Mouse (Mus musculus): ENCODE measurements around the gene Myh10. TPM values are rescaled to one million over a fixed set of nuclear protein-coding genes. Genes with fewer than 3 reads are reported as not detected.

Myh10 gene
- polyA plus RNA-seq, 1 experiment from 2014 or later, result 133 TPM

- Histone ChIP-seq H3K27ac (replicated peaks) (0 out of 2 replicates have a peak overlapping the region, but pooled peaks have one; percentile 28), H3K4me3 (no peak overlapping the region), H3K27me3 (replicated peaks) (no peaks in the 10 kb centered on the region), H3K36me3 (0 out of 2 replicates have a peak, but pooled peaks cover 2% of the 10 kb centered on the region), H3K9ac (no peak overlapping the region), H3K9me3 (peaks cover 7% of the 10 kb centered on the region; the same call in 1 of the 2 replicates), H3K4me2 (no peak overlapping the region), H3K4me1 (peaks cover 35% of the 10 kb centered on the region)
- WGBS, result 74% methylated on average over 5 of the region's 5 CpGs
- ATAC-seq (ENCODE audit: extremely low read depth, insufficient number of reproducible peaks, low FRiP score, low TSS enrichment), result no peak
These were observed 18.9 kb upstream of the Myh10 start for GRCm38 (mm10) chr11:68672270-68672970.

DNA sequence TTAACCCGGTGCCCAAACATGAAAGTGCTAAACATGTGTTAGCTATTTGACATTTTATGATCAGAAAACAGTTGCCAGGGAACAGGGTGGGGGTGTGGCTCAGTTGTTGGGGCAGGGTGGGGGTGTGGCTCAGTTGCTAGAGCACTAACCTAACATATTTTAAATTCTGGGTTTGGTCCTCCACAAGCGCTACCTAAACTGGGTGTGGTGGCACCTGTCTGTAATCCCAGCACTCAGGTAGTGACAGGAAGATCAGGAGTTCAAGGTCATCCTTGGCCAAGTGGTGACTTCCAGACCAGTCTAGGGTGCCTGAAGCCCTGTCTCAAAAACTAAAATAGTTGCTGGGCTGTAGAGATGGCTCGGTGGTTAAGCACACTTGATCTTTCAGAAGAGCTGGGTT lies 17.3 kb upstream of the Myh10 start:
- no peak for ATAC-seq (ENCODE audit: extremely low read depth, insufficient number of reproducible peaks, low FRiP score, low TSS enrichment)
- Histone ChIP-seq H3K4me1 (peaks cover 35% of the 10 kb centered on the region), H3K9me3 (no peaks in the 10 kb centered on the region), H3K36me3 (no peaks in the 10 kb centered on the region), H3K27ac (replicated peaks) (peak overlapping the region; percentile 90), H3K27me3 (replicated peaks) (no peaks in the 10 kb centered on the region), H3K4me3 (no peak overlapping the region), H3K9ac (no peak overlapping the region), H3K4me2 (no peak overlapping the region)
- 75% methylated on average over 3 of the region's 3 CpGs for WGBS

GRCm38 (mm10) chr11:68674643-68675042 lies 16.7 kb upstream of the Myh10 start:
- Histone ChIP-seq H3K4me3 (no peak overlapping the region), H3K9ac (0 out of 2 replicates have a peak overlapping the region, but pooled peaks have one; percentile 58), H3K36me3 (no peaks in the 10 kb centered on the region), H3K4me1 (peaks cover 35% of the 10 kb centered on the region), H3K27me3 (replicated peaks) (no peaks in the 10 kb centered on the region), H3K27ac (replicated peaks) (peak overlapping the region; percentile 90), H3K9me3 (no peaks in the 10 kb centered on the region), H3K4me2 (no peak overlapping the region)
- ATAC-seq (ENCODE audit: extremely low read depth, insufficient number of reproducible peaks, low FRiP score, low TSS enrichment), result no peak
- WGBS, result 53% methylated on average over 3 of the region's 3 CpGs

DNA sequence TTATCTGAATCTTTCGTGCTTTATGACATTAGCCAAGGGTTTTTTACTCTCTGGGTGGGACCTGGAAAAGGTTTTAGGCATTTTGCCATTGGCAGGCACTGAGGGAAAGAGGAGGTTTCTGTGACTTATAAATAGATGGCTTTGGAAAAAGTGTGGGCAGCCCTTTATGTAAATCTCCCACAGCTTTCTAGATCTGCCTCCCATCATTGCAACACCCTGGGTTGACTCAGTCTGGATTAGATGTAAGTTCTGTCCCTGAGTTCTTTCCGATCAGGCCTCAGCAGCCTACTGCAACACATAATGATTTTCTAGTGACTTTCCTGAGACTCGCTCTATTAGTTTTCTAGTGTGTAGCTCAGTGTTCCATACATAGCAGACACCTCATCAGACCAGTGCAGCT lies 16.1 kb upstream of the Myh10 start:
- Histone ChIP-seq H3K4me2 (no peak overlapping the region), H3K9ac (peak overlapping the region; percentile 58; the same call in 1 of the 2 replicates), H3K27ac (replicated peaks) (peak overlapping the region; percentile 90), H3K27me3 (replicated peaks) (no peaks in the 10 kb centered on the region), H3K9me3 (no peaks in the 10 kb centered on the region), H3K36me3 (no peaks in the 10 kb centered on the region), H3K4me1 (peaks cover 35% of the 10 kb centered on the region), H3K4me3 (no peak overlapping the region)
- WGBS, result 33% methylated on average over 3 of the region's 3 CpGs
- ATAC-seq (ENCODE audit: extremely low read depth, insufficient number of reproducible peaks, low FRiP score, low TSS enrichment), result no peak

DNA sequence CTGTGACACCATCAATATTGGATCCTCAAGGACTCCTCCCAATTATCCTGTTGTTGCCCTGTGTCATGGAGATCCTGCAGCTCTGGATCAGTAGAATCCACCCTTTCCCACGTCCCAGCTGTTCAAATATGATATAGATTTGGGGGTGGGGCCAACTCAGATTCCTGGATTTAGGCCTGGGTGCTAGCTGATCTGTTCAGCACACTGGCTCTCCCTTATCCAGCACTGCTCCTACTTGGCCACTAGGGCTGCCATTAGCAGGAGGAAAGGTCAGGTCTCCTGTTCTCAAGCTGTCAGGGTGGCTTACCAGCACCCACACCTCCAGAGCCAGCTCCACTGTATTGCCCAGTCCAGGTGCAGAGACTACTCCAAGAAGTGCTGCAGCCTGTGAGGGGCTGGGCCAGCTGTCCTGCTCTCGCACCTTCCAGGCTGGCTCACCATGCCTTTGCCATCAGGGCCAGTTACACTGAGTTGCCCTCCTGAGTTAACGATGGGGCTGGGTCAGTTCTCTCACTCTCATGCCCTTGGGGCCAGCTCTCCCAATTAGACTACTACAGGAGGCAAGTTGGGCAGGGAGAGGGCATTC lies 10.0 kb upstream of the Myh10 start:
- Histone ChIP-seq H3K27me3 (replicated peaks) (no peaks in the 10 kb centered on the region), H3K9ac (no peak overlapping the region), H3K4me3 (no peak overlapping the region), H3K36me3 (no peaks in the 10 kb centered on the region), H3K27ac (replicated peaks) (no peak overlapping the region), H3K9me3 (no peaks in the 10 kb centered on the region), H3K4me1 (peaks cover 16% of the 10 kb centered on the region), H3K4me2 (no peak overlapping the region)
- ATAC-seq (ENCODE audit: extremely low read depth, insufficient number of reproducible peaks, low FRiP score, low TSS enrichment), result no peak
- 65% methylated on average over 3 of the region's 3 CpGs for WGBS

DNA sequence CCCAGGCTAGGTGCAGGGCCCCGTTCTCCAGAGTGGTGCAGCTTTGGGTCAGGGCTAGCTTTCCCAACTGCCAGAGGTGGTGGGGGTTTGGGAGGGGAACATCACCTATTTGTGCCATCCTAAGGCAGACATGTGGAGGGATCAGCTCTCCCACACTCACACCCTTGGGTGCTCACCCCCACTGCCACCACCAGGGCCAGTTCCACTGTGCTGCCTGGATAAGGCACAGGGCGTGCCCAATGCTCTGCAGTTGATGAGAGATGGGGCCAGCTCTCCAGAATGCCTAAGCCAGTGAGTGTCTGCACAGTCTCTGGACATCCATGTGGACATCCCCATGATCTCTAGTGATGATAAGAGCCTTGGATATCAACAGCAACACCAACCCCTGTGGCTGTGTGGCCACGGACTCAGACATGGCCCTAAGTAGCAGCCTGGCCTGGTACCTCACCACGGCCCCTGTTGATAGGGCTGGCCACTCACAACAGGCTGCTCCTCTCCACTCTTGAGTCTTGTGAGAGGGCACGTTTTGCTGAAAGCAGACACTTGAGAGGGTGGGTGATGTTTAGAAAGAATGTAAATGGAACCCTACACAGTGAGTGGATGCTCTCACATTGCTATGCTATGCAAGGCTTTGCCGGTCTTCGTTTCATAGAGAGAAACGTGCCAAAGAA lies 9.1 kb upstream of the Myh10 start:
- Histone ChIP-seq H3K27me3 (replicated peaks) (no peaks in the 10 kb centered on the region), H3K9me3 (no peaks in the 10 kb centered on the region), H3K27ac (replicated peaks) (no peak overlapping the region), H3K36me3 (no peaks in the 10 kb centered on the region), H3K4me3 (no peak overlapping the region), H3K4me1 (peaks cover 11% of the 10 kb centered on the region), H3K9ac (no peak overlapping the region), H3K4me2 (no peak overlapping the region)
- no peak; the same call in 1 of the 2 replicates for ATAC-seq (ENCODE audit: extremely low read depth, insufficient number of reproducible peaks, low FRiP score, low TSS enrichment)
- 75% methylated on average over 8 of the region's 8 CpGs for WGBS

DNA sequence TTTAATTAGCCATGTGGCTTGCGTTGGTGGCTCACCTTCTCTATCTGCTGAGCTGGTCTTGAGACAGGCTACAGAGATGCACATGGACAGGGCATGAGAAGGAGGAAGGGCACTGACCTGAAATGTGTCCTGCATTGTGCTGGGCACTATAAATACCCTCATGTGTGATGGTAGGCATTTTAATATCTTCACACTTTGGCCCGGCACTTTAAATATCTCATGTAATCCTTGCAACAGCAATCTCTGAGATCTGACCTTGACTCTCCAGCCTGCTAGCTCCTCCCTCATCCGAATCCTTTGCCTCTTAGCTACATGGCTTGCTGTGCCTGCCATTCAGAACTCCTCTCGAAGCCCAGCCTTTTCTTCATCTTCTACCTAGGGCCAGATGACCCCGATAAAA lies 5.4 kb upstream of the Myh10 start:
- Histone ChIP-seq H3K9me3 (no peaks in the 10 kb centered on the region), H3K27me3 (replicated peaks) (no peaks in the 10 kb centered on the region), H3K4me3 (no peak overlapping the region), H3K27ac (replicated peaks) (no peak overlapping the region), H3K4me1 (peaks cover 20% of the 10 kb centered on the region), H3K9ac (no peak overlapping the region), H3K36me3 (no peaks in the 10 kb centered on the region), H3K4me2 (no peak overlapping the region)
- ATAC-seq (ENCODE audit: extremely low read depth, insufficient number of reproducible peaks, low FRiP score, low TSS enrichment), result no peak
- 72% methylated on average over 5 of the region's 5 CpGs for WGBS

DNA sequence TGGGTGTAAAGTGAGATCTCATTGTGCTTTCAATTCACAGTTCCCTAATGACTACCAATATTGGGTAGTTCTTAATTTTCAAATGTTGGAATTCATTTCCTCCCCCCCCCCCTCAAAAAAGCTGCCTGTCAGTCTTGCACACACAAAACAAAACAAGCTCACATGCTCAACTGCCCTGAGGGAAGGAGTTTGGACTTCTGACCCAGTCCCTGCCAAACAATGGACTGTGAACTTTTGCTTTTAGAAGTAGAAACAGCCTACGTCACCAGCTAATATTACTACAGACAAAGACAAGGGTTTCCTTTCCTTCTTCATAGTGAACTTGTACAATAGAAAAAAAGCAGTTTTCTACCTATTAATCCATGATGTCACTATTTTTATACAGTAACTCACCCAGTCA lies 2.1 kb upstream of the Myh10 start:
- no peaks in the 10 kb centered on the region for H3K9me3 ChIP-seq
- 70% methylated on average over 1 of the region's 1 CpGs for WGBS
- no peak overlapping the region for H3K4me3 ChIP-seq
- no peak overlapping the region for H3K9ac ChIP-seq
- H3K4me2 ChIP-seq, result no peak overlapping the region
- no peaks in the 10 kb centered on the region for H3K27me3 ChIP-seq (replicated peaks)
- no peak overlapping the region for H3K27ac ChIP-seq (replicated peaks)
- ATAC-seq (ENCODE audit: extremely low read depth, insufficient number of reproducible peaks, low FRiP score, low TSS enrichment), result no peak
- peaks cover 19% of the 10 kb centered on the region for H3K4me1 ChIP-seq
- no peaks in the 10 kb centered on the region for H3K36me3 ChIP-seq

DNA sequence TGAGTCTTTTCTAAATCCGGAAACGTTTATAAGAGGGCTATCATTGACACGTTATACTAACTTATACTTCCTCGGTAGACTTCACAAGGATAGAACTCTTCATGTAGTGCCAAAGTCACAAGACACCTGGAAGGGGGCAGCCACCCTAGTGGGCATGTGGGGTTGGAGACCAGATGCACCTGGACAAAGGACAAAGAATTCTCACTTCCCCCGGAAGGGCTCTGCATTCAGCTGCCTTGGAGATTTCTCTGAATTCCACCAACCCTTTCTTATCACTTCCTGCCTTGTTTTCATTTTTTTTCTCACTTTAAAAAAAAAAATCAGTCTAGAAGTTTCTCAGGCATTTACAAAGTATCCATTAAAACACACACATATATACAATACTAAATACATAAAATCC lies 894 bp upstream of the Myh10 start:
- peak overlapping the region; percentile 53 for H3K27ac ChIP-seq (replicated peaks)
- H3K27me3 ChIP-seq (replicated peaks), result no peaks in the 10 kb centered on the region
- H3K4me1 ChIP-seq, result peaks cover 30% of the 10 kb centered on the region
- H3K9me3 ChIP-seq, result no peaks in the 10 kb centered on the region
- WGBS, result 43% methylated on average over 5 of the region's 5 CpGs
- peak overlapping the region; percentile 40 for H3K4me2 ChIP-seq
- no peaks in the 10 kb centered on the region for H3K36me3 ChIP-seq
- H3K9ac ChIP-seq, result no peak overlapping the region
- ATAC-seq (ENCODE audit: extremely low read depth, insufficient number of reproducible peaks, low FRiP score, low TSS enrichment), result no peak
- peak overlapping the region; percentile 23 for H3K4me3 ChIP-seq

DNA sequence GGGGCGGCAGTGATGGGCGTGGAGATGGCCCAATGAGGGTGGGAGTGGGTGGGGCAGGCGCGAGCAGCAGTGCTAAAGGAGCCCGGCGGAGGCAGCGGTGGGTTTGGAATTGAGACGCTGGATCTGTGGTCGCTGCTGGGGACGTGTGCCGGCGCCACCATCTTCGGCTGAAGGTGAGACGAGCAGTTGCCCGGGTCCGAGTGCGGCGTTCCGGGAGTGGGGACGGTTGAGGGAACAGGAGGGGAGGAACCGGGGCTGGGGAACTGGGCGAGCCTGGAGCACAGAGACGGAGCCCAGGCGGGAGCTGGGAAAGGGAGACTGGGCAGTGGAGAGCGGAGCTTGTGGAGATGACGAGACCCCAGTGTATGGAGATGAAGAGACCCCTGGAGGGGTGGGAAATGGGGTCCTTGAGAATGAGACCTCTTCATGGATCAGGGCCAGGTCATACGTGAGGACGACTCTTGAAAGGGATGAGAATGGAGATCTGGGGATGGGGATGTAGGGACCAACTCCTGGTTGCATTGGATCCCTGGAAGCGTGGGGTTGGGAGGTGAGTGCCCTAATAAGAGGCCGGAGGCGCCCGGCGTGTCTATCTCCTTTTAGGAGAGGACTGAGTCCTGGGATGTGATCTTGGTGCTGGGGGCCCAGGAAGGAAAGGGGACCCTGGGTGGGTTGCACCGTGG lies 792 bp downstream of the Myh10 start:
- Histone ChIP-seq H3K27me3 (replicated peaks) (no peaks in the 10 kb centered on the region), H3K9ac (peak overlapping the region; percentile 100), H3K4me2 (peak overlapping the region; percentile 83), H3K9me3 (no peaks in the 10 kb centered on the region), H3K4me3 (peak overlapping the region; percentile 99), H3K36me3 (no peaks in the 10 kb centered on the region), H3K27ac (replicated peaks) (peak overlapping the region; percentile 99), H3K4me1 (peaks cover 39% of the 10 kb centered on the region)
- no peak; the same call in 1 of the 2 replicates for ATAC-seq (ENCODE audit: extremely low read depth, insufficient number of reproducible peaks, low FRiP score, low TSS enrichment)
- WGBS, result under 1% methylated on average over 34 of the region's 34 CpGs

All from heart, embryonic 13.5 days (tissue).